Mouse (Mus musculus) liver, embryonic 14.5 days (tissue): Measurements from ENCODE around the gene Mpped2. TPM values are rescaled to one million over a fixed set of nuclear protein-coding genes. Genes with fewer than 3 reads are reported as not detected.

Source experiments
- ATAC-seq: fragments of 200-750 bp; cut with Nextera tagmentation; 2 replicates; pipeline ENCODE4 v1.8.0; 2017; ENCODE audit warnings: moderate number of reproducible peaks, mild to moderate bottlenecking, moderate library complexity; ENCODE audit not compliant: insufficient read depth
- DNase-seq, 3 experiments: peaks; one replicate each; pipeline ENCODE4 v3.0.0-alpha.2; 2012 to 2013; ENCODE audit warnings: low read depth in 3 of 3, low spot score in 3 of 3
- H3K27ac ChIP-seq: fragments of 300-500 bp; sonication (generic); 2 replicates; pipeline ENCODE4 v1.5.1; 2014; ENCODE audit warnings: moderate library complexity, mild to moderate bottlenecking, control low read depth, inconsistent platforms
- H3K27me3 ChIP-seq: fragments of 300-500 bp; sonication (generic); 2 replicates; pipeline ENCODE4 v1.6.1; 2014; ENCODE audit warnings: mild to moderate bottlenecking, low read length, moderate library complexity; ENCODE audit not compliant: control insufficient read depth, insufficient read depth
- H3K36me3 ChIP-seq: fragments of 300-500 bp; sonication (generic); replicated peaks from 2 replicates; pipeline ENCODE4 v1.6.1; 2014; ENCODE audit warnings: low read depth; ENCODE audit not compliant: control insufficient read depth, insufficient read depth
- H3K4me1 ChIP-seq, 2 experiments: fragments of 200-500 bp in 1 of 2; fragments of 300-500 bp in 1 of 2; sonication (generic) in 1 of 2; replicated peaks; 2 replicates each; pipeline ENCODE4 v1.6.1; 2012 to 2014; ENCODE audit warnings: antibody characterized with exemption in 1 of 2, inconsistent platforms in 1 of 2, low read length in 1 of 2; ENCODE audit not compliant: control insufficient read depth in 2 of 2, insufficient read depth in 2 of 2
- H3K4me2 ChIP-seq: fragments of 300-500 bp; sonication (generic); 2 replicates; pipeline ENCODE4 v1.6.1; 2014; ENCODE audit warnings: low read depth, mild to moderate bottlenecking, control low read depth, moderate library complexity
- H3K4me3 ChIP-seq, 2 experiments: fragments of 200-500 bp in 1 of 2; fragments of 300-500 bp in 1 of 2; sonication (generic) in 1 of 2; 2 replicates each; pipeline ENCODE4 v1.5.1; 2012 to 2014; ENCODE audit warnings: low read depth in 2 of 2, low read length in 2 of 2, mild to moderate bottlenecking in 2 of 2, control low read depth in 1 of 2, inconsistent platforms in 1 of 2, moderate library complexity in 1 of 2; ENCODE audit not compliant: insufficient read depth in 1 of 2
- H3K9ac ChIP-seq: fragments of 300-500 bp; sonication (generic); replicated peaks from 2 replicates; pipeline ENCODE4 v1.6.1; 2014; ENCODE audit warnings: mild to moderate bottlenecking, control low read depth, moderate library complexity
- H3K9me3 ChIP-seq: fragments of 300-500 bp; sonication (generic); 2 replicates; pipeline ENCODE4 v1.6.1; 2016; ENCODE audit warnings: low read length, mixed read lengths; ENCODE audit not compliant: control insufficient read depth
- CTCF ChIP-seq: IDR thresholded peaks from 2 replicates; pipeline ENCODE4 v1.5.1; 2016; ENCODE audit warnings: antibody characterized with exemption, low read depth, control low read depth
- EP300 ChIP-seq: IDR thresholded peaks from 2 replicates; pipeline ENCODE4 v1.6.1; 2016; ENCODE audit warnings: antibody characterized with exemption, low read depth
- WGBS: fragments of 180-500 bp; shearing (Covaris S2); extraction: QIAGEN DNeasy Blood & Tissue Kit; methylation state at CpG from one replicate; pipeline ENCODE4 v1.1.7; 2014; ENCODE audit not compliant: insufficient replicate concordance; 5-methylcytosine and 5-hydroxymethylcytosine counted together
- polyA plus RNA-seq, 2 experiments: library from polyadenylated mRNA; depleted of rRNA in 1 of 2; stranded (reverse) in 1 of 2; unstranded in 1 of 2; fragments of >200 nt; fragmentation: Nextera tagmentation in 1 of 2; extraction: Ambion mirVana in 1 of 2; gene quantifications; 2 replicates each; pipeline versions ENCODE4 v1.2.1 to v1.2.3; 2012 to 2014

Mpped2 gene
- polyA plus RNA-seq, 2 experiments = 0.67 to 0.68 TPM

- 46% methylated on average over 1 of the region's 1 CpGs for WGBS
Measured at GRCm38 (mm10) chr2:106826023-106826422, 133.0 kb downstream of the Mpped2 start.

GRCm38 (mm10) chr2:106826806-106827205 is 133.7 kb downstream of the Mpped2 start:
- no peak overlapping the region for H3K4me2 ChIP-seq
- no peak overlapping the region for H3K4me3 ChIP-seq
- no peaks in the 10 kb centered on the region for H3K9me3 ChIP-seq
- H3K4me1 ChIP-seq = 0 out of 4 replicates have a peak, but pooled peaks cover 0 to under 1% of the 10 kb centered on the region in 2 experiments
- no peaks in the 10 kb centered on the region for H3K36me3 ChIP-seq
- TF ChIP-seq EP300 (no peak), CTCF (no peak)
- ATAC-seq (no peak), DNase-seq (no peak)
- no peak overlapping the region for H3K9ac ChIP-seq
- 67% methylated on average over 4 of the region's 4 CpGs for WGBS
- no peak overlapping the region for H3K27ac ChIP-seq
- no peaks in the 10 kb centered on the region for H3K27me3 ChIP-seq

More at GRCm38 (mm10) chr2:106826023-106826422, 133.0 kb downstream of the Mpped2 start:
- TF ChIP-seq EP300 = no peak
- TF ChIP-seq CTCF = no peak
- DNase-seq = no peak
- Histone ChIP-seq H3K36me3 (no peaks in the 10 kb centered on the region), H3K9ac (no peak overlapping the region), H3K27ac (no peak overlapping the region), H3K4me2 (no peak overlapping the region), H3K9me3 (no peaks in the 10 kb centered on the region), H3K27me3 (no peaks in the 10 kb centered on the region), H3K4me1 (0 out of 4 replicates have a peak, but pooled peaks cover 0 to 2% of the 10 kb centered on the region in 2 experiments), H3K4me3 (no peak overlapping the region)
- ATAC-seq = no peak

DNA sequence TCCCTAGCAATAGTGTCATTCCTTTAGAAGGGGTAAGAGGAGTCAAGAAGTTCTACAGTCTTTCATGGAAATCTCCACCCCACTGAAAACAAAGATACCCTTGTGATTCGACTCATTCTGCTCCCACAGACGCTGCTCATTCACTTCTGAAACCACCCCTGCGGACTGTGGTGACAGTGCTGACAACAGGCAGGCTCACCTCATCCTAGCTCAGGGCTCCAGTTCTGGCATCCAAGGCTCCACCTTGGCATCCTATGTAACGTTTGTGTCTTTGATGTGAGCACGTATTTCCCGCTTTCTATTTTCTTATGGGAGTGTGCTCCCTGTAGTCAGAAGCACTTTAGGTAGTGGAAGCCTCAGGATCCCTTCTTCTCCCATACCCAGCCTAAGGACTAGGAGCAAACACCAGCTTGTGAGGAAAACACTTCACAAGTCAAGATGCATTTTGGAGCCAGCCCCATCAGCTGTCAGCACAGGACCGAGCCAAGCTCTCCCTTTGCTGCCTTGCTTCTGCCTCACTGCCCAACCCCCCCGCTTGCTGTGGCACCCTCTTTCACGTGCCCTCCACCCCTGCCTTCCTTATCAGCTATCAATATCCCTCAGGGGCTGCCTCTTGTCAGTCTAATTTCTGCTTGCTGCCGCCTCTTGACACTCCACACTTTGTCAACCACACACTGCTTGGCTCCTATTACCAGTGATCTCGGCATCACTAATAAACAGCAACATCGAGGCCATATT is 135.7 kb downstream of the Mpped2 start:
- Histone ChIP-seq H3K4me1 (no peaks in the 10 kb centered on the region), H3K9me3 (no peaks in the 10 kb centered on the region), H3K27me3 (no peaks in the 10 kb centered on the region), H3K4me2 (no peak overlapping the region), H3K36me3 (no peaks in the 10 kb centered on the region), H3K27ac (no peak overlapping the region), H3K4me3 (no peak overlapping the region), H3K9ac (no peak overlapping the region)
- DNase-seq (no peak), ATAC-seq (no peak)
- TF ChIP-seq EP300 (no peak), CTCF (no peak)
- WGBS = 51% methylated on average over 12 of the region's 12 CpGs

GRCm38 (mm10) chr2:106829420-106829819 is 136.4 kb downstream of the Mpped2 start:
- no peaks in the 10 kb centered on the region for H3K4me1 ChIP-seq
- no peaks in the 10 kb centered on the region for H3K36me3 ChIP-seq
- DNase-seq = no peak
- no peaks in the 10 kb centered on the region for H3K27me3 ChIP-seq
- no peak overlapping the region for H3K4me2 ChIP-seq
- no peak for ATAC-seq
- WGBS = 80% methylated on average over 4 of the region's 4 CpGs
- no peak overlapping the region for H3K27ac ChIP-seq
- no peak overlapping the region for H3K9ac ChIP-seq
- TF ChIP-seq EP300 = no peak
- H3K9me3 ChIP-seq = no peaks in the 10 kb centered on the region
- no peak overlapping the region for H3K4me3 ChIP-seq

DNA sequence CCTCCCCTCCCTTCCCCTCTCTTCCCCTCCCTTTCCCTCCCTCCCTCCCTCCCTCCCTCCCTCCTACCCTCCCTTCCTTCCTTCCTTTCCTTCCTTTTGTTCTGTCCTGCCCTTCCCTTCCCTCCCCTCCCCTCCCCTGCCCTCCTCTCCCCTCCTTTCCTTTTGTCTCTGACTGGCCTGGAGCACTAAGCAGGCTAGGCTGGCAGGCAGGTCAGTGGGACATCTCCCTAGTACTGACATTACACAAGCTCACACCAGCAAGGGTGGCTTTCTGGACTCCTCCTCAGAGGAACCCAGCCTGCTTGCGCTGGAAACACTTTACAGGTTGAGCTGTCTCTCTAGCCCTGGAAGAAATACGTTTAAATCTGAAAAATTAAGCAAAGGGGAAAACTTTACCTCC is 139.5 kb downstream of the Mpped2 start:
- DNase-seq = no peak
- Histone ChIP-seq H3K27ac (no peak overlapping the region), H3K36me3 (no peaks in the 10 kb centered on the region), H3K4me2 (no peak overlapping the region), H3K27me3 (no peaks in the 10 kb centered on the region), H3K4me1 (no peaks in the 10 kb centered on the region), H3K4me3 (no peak overlapping the region), H3K9ac (no peak overlapping the region), H3K9me3 (no peaks in the 10 kb centered on the region)
- 68% methylated on average over 2 of the region's 2 CpGs for WGBS
- TF ChIP-seq EP300 (no peak), CTCF (no peak)
- no peak for ATAC-seq
